Mouse (Mus musculus): ENCODE data around the gene Fgf18.

The Fgf18 gene

GRCm38 (mm10) chr11:33115796-33116195 lies 31.4 kb downstream of the Fgf18 start:
- DNase-seq (ENCODE audit: low spot score in 2 of 2) = no peak

- DNase-seq (ENCODE audit: low spot score in 2 of 2) = no peak
Observed at GRCm38 (mm10) chr11:33112407-33112806, 34.8 kb downstream of the Fgf18 start.

GRCm38 (mm10) chr11:33110111-33110510 lies 37.1 kb downstream of the Fgf18 start:
- no peak for DNase-seq (ENCODE audit: low spot score in 2 of 2)

GRCm38 (mm10) chr11:33107540-33107939 lies 39.7 kb downstream of the Fgf18 start:
- DNase-seq (ENCODE audit: low spot score in 2 of 2) = no peak

GRCm38 (mm10) chr11:33104911-33105316 lies 42.3 kb downstream of the Fgf18 start:
- DNase-seq (ENCODE audit: low spot score in 2 of 2) = no peak

GRCm38 (mm10) chr11:33103291-33103943 lies 43.8 kb downstream of the Fgf18 start:
- DNase-seq (ENCODE audit: low spot score in 2 of 2) = no peak

- DNase-seq (ENCODE audit: low spot score in 2 of 2) = no peak
Observed at GRCm38 (mm10) chr11:33100027-33100507, 47.1 kb downstream of the Fgf18 start.

GRCm38 (mm10) chr11:33099425-33099824 lies 47.8 kb downstream of the Fgf18 start:
- DNase-seq (ENCODE audit: low spot score in 2 of 2) = no peak

- DNase-seq (ENCODE audit: low spot score in 2 of 2) = no peak
Observed at GRCm38 (mm10) chr11:33098446-33098845, 48.8 kb downstream of the Fgf18 start.

- DNase-seq (ENCODE audit: low spot score in 2 of 2) = no peak
Observed at GRCm38 (mm10) chr11:33097855-33098254, 49.3 kb downstream of the Fgf18 start.

- no peak for DNase-seq (ENCODE audit: low spot score in 2 of 2)
Observed at GRCm38 (mm10) chr11:33089856-33090255, 57.3 kb downstream of the Fgf18 start.

- DNase-seq (ENCODE audit: low spot score in 2 of 2) = no peak
Observed at GRCm38 (mm10) chr11:33088181-33088580, 59.0 kb downstream of the Fgf18 start.

GRCm38 (mm10) chr11:33086046-33086445 lies 61.2 kb downstream of the Fgf18 start:
- DNase-seq (ENCODE audit: low spot score in 2 of 2) = no peak

- DNase-seq (ENCODE audit: low spot score in 2 of 2) = no peak
Observed at GRCm38 (mm10) chr11:33085514-33085913, 61.7 kb downstream of the Fgf18 start.

- DNase-seq (ENCODE audit: low spot score in 2 of 2) = no peak
Observed at GRCm38 (mm10) chr11:33085054-33085453, 62.1 kb downstream of the Fgf18 start.

- DNase-seq (ENCODE audit: low spot score in 2 of 2) = no peak
Observed at GRCm38 (mm10) chr11:33084041-33084440, 63.2 kb downstream of the Fgf18 start.

GRCm38 (mm10) chr11:33081175-33081574 lies 66.0 kb downstream of the Fgf18 start:
- DNase-seq (ENCODE audit: low spot score in 2 of 2) = no peak

GRCm38 (mm10) chr11:33080046-33080808 lies 67.0 kb downstream of the Fgf18 start:
- no peak for DNase-seq (ENCODE audit: low spot score in 2 of 2)

GRCm38 (mm10) chr11:33079424-33079823 lies 67.8 kb downstream of the Fgf18 start:
- no peak for DNase-seq (ENCODE audit: low spot score in 2 of 2)

GRCm38 (mm10) chr11:33078036-33078435 lies 69.2 kb downstream of the Fgf18 start:
- DNase-seq (ENCODE audit: low spot score in 2 of 2) = no peak

GRCm38 (mm10) chr11:33075293-33075692 lies 71.9 kb downstream of the Fgf18 start:
- DNase-seq (ENCODE audit: low spot score in 2 of 2) = peak; percentile 32 to 41

- no peak for DNase-seq (ENCODE audit: low spot score in 2 of 2)
Observed at GRCm38 (mm10) chr11:33074541-33074940, 72.7 kb downstream of the Fgf18 start.

- DNase-seq (ENCODE audit: low spot score in 2 of 2) = no peak
Observed at GRCm38 (mm10) chr11:33071358-33071922, 75.8 kb downstream of the Fgf18 start.

All from right cerebral cortex, postnatal 36 days (tissue).